Mouse (Mus musculus) limb, embryonic 12.5 days (tissue): ENCODE measurements around the gene Gm17654. TPM values are rescaled to one million over a fixed set of nuclear protein-coding genes. Genes with fewer than 3 reads are reported as not detected.

Source experiments
- polyA plus RNA-seq: library from polyadenylated mRNA; unstranded; fragments of >200 nt; fragmentation: Nextera tagmentation; extraction: Ambion mirVana; gene quantifications from 2 replicates; pipeline ENCODE4 v1.2.1, GENCODE M21; 2016

The Gm17654 gene
- polyA plus RNA-seq, 1 experiment from 2014 or later = not detected

Other genes with a start within 250 kb of the Gm17654 start
- not detected in 2 replicates for gene 1700001F09Rik, start 231.3 kb downstream of the Gm17654 start, polyA plus RNA-seq
- not detected in 2 replicates for gene Gm8138, start 162.8 kb downstream of the Gm17654 start, polyA plus RNA-seq
- gene Gm5799, start 35.6 kb downstream of the Gm17654 start, polyA plus RNA-seq = 0.15 TPM in 1 of 2 replicates, not detected in the other
- not detected in 2 replicates for gene Gm10375, start 28.9 kb upstream of the Gm17654 start, polyA plus RNA-seq
- gene Gm8165, start 98.1 kb upstream of the Gm17654 start, polyA plus RNA-seq = not detected in 2 replicates
- 1.9 and 2.0 TPM in 2 replicates for gene Gm7324, start 118.7 kb upstream of the Gm17654 start, polyA plus RNA-seq
- gene Gm16506, start 148.3 kb upstream of the Gm17654 start, polyA plus RNA-seq = not detected in 2 replicates
- not detected in 2 replicates for gene Gm6526, start 168.7 kb upstream of the Gm17654 start, polyA plus RNA-seq
- gene Gm8180, start 205.6 kb upstream of the Gm17654 start, polyA plus RNA-seq = not detected in 2 replicates